Mouse (Mus musculus) c-Kit-positive CD71-negative TER-119-negative erythroid progenitor cells, embryonic 14.5 days (primary cell): Measurements from ENCODE around the gene Morn3.
"Not testable (repeated sequence)": the region's sequence is repeated elsewhere in the genome, so short reads cannot be mapped to it uniquely, and the experiment has no call there.

Experiments
- DNase-seq: peaks from one replicate; pipeline ENCODE4 v3.0.0-alpha.2; 2013; ENCODE audit warnings: low read depth

The Morn3 gene

DNA sequence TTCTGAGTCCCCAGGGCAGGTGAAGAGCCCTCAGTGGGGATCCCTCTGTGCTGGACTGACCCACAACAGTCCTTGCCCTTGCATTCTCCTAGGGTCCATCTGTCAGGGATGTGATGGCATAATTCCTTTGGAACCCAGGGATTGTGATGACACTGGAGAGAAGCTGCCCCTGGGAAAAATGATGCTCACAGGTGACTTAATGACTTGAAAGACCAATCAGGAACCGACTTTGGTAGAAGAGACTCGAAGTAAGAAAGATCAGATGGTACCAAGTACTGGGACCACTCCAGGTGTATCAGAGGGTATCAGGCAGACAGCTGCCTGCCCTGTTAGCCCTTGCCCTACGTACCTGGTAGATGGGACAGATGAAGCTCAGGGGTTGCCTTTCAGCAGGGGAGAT is at the start of gene Morn3:
Gene Morn3 (minus strand): TSS at position 101 of the 400 bp plus-strand sequence.
- no peak for DNase-seq

DNA sequence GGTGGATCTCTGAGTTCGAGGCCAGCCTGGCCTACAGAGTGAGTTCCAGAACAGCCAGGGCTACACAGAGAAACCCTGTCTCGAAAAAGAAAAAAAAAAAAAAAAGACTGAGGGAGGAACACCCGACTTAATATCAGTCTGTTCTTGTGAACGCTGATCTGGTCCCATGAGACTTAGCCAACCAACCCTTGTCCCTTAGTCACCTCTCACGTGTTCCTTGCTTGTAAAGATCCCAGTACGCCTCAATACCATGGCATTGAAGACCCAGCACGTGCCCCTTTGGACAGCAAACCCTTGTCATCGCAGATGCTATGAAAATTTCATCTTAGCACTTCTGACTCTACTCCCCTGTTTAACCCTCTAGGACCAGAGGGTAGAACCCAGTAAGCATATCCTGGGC is 49.5 kb upstream of the Morn3 start:
- no peak for DNase-seq

DNA sequence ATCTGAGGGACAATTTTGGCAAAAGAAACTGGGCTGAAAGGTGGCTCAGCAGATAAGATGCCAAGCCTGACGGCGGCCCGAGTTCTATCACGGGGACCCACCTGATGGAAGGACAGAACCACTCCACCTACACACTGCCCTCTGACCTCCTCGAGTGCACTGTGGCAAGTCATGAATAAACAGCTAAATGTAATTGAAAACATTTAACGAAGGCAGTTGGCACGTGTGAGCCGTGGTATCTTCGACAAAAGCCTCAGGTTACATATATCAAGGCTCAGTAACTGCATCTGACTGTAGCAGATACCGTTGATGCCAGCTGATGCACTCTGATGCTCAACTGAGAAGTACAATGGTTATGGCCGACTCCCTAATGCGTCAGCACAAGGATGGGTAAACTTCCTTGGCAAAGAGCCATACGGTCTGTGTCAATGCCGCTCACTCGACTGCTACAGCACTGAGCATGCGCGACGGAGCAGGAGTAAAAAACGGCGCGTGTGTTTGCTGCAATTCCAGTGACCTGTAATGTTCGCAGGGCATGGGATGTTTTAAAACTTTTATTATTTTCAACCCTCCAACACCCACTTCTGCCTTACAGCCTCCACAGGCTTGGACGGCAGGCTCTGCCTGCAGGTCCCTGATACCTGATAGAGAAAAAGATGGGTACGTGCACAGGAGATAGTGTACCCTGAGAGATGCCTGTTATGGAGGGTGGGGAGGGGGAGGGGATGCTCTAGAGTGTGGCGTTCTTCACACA is 47.6 kb upstream of the Morn3 start:
- DNase-seq = no peak

DNA sequence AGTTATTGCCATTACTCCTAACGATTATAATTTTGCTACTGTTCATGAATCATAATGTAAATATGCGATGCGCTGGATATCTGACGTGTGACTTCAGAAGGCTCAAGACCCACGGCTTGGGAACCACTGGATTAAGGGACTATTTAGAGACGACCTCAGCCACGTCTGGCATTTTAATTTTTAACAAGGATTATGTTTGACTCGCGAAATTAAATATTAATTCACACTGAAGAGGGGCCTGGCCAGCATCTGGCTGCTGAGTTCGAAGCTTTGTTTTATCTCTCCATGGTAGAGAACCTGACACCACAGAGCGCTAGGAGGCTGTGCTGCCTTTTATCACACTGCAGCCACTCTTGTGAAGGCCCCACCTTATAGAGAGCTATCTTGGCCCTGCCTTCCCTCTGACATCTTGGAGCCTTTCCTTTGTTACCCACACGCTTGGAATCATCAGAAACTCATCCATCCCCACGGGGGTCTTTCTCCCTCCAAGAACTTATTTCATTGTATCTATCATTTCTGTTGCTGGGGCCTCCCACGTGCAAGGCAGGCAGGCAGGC is 46.3 kb upstream of the Morn3 start:
- no peak for DNase-seq

DNA sequence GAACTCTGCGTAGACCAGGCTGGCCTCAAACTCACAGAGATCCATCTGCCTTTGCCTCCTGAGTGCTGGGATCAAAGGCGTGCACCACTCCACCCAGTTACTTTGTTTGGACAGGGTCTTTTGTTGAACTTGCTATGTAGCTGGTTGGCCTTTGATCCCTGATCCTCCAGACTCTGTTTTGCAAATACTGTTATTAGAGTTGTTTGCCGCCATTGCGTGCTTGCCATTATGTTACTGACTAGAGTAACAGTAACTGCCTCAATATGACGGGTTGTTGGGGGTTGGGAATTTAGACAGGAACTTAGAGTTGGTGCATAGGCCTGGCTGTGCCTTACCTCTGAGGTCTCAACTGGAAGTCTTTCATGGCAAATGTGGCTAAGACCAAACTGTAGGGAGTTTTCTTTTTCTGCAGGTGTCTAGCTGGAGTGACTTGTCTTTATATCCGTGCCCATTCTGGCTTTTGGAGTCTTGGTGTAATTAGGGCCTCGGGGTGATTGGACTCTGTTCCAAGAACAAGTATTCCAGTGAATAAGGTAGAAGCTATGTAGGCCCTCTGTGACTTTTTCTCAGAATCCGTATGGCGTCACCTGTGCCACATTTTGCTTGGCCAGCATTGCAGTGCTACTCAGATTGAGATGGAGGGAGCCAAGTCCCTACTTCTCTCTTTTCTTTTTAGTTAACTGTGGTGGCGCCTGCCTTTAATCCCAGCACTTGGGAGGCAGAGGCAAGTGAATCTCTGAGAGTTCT is 43.9 kb upstream of the Morn3 start:
- no peak for DNase-seq

DNA sequence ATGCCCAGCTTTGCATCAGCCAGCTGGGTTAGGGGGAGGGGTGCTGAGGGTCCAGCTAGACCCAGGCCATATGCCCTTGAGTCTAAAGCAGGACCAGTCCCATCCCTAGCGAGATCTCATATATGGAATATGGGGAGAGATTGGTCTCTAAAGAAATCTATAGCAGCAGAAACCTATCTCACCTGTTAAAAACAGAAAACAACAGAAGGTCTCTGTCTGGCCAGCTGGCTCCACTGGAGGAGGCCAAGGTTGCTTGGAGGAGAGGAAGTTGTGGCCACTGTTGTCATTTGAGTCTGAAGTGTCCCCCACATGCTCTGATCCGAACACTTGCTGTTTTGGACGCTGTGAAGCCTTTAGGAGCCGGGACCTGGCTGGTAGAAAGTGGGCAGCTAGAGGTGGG is 42.0 kb upstream of the Morn3 start:
- no peak for DNase-seq

DNA sequence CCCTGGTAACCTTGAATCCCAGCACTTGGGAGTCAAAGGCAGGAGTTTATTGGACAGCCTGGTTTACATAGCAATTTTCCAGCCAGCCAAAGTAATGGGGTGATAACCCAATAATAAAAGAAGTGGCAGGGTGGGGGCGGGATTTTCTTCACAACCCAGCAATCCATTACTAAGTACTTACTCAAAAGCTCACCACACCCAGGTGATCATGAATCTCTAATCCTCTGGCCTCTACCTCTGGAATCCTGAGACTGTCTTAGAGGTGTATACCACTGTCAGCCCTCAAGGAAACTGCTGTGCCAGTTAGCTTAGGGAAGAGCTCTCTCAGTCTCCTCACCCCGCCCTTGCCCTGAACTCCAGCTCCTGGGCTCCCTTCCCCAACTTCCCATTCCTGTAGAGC is 39.7 kb upstream of the Morn3 start:
- DNase-seq = no peak

DNA sequence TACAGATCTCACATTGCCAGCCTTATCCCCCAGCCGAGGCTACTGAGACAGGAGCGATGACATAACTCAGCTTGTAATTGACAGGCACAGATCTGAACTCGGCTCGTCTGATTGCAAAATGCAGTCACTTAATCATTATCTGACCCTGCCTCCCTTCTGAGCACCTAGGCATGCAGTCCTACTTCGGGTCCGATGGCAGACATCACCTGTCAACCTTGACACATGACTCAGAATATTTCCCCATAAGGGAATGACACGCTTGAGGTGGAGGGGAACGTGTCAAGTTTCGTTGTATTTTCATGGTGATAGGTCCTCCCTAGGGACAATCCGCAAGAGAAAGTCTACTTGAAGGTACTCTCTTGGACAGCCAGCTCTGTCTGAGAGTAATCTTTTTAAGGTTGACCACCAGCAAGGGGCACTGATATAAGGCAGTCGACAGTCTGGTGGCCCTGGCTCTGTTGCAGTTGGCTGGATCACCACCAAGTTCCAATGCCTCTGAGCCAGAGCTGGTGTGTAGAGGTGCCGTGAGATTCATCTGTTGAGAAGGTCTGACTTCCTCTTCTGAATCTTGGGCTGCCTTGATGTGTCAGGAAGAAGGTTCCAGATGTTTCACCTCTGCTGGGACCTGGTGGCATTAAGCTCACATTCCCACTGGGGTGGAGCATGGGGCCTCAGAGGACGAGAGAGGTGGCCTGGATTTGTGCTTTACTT is 36.7 kb upstream of the Morn3 start:
- DNase-seq = no peak

DNA sequence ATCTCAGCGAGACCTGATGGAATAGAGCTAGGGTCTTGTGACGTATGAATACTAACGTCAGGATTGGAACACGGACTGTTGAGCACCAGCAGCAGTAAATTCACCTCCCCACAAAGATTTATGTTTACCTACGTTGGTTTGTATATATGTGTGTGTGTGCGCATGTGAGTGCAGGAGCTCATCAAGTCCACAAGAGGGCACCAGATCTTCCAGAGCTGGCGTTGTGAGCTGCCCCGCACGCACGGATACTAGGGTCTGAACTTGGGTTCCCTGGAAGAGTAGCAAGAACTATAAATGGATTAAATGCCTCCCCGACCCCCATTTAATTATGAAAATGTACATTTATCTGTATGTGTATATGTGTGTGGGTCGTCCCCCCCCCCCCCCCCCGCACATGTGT is 33.7 kb upstream of the Morn3 start:
- DNase-seq = no peak

DNA sequence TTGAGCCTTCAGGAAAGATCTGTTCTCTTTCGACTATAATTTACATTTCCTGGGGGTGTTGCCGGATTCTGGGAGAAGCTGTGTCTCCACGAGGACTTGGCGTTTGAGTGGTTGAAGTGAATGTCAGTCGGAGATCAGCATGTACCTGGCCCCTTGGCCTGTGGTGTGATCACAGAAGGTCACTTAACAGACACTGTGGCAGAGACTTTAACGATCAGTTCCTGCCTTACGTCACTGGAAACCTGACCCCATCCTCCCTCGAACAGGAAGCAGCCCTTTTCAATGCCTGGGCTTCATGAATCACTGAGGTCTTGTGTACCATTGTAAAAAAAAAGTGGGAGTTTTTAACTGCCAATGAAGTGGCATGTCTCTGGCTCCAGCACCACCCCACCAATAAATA is 33.2 kb upstream of the Morn3 start:
- no peak for DNase-seq

DNA sequence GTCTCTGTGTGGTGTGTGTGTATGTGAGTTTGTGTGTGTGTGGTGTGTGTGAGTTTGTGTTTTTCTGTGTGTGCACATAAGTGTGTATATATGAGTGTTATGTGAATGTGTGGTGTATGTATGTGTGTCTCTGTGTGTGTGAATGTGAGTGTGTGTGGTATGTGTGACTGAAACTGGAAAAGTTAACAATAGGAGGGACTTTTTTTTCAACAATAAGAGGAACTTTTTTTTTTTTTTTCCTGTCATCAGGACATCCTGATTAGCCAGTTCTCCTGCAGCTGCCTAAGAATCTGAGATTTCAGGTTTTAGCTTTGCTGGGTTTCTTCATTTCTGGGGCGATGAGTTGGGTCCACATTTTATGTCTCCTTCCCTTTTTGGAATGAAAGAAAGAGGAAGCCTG is 32.8 kb upstream of the Morn3 start:
- no peak for DNase-seq

DNA sequence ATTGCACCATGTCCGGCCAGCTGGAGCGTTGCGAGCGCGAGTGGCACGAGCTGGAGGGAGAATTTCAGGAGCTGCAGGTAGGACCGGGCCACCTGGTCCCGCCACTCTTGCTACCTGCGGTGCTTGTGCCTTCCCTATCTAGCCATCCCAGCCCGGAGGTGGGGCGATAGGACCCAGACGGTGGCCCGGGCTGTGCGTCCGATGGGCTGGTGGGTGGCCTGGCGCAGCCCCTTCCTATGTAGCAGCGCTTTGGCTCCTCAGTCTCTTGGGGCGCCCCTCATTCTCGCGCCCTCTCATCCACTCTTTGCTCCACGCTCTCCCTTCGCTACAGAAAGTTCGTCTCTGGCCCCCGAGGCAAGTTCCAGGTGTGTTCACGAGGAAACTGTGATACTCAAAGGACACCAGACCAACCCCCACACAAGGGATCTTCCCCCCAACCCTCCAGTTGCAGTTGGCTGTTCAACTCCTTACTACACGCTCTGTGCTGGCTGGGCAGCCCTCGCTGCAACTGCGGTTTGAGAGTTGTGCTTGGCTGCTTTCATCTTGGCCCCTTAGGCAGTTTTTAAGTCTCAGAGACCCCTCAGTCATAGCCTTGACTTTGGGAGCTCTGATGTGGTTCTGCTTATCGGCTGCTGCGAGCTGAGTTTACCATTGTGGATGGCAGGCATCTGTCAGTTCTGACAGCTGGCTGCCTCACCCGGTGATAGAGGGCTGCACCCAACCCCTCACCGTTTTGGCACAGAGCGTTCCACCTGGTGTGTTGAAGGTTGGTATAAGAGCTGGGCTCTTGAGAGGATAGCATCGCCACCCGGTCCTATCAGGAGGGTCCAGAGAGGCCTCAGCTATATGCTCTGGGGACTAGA is 29.8 kb upstream of the Morn3 start:
- DNase-seq = no peak

DNA sequence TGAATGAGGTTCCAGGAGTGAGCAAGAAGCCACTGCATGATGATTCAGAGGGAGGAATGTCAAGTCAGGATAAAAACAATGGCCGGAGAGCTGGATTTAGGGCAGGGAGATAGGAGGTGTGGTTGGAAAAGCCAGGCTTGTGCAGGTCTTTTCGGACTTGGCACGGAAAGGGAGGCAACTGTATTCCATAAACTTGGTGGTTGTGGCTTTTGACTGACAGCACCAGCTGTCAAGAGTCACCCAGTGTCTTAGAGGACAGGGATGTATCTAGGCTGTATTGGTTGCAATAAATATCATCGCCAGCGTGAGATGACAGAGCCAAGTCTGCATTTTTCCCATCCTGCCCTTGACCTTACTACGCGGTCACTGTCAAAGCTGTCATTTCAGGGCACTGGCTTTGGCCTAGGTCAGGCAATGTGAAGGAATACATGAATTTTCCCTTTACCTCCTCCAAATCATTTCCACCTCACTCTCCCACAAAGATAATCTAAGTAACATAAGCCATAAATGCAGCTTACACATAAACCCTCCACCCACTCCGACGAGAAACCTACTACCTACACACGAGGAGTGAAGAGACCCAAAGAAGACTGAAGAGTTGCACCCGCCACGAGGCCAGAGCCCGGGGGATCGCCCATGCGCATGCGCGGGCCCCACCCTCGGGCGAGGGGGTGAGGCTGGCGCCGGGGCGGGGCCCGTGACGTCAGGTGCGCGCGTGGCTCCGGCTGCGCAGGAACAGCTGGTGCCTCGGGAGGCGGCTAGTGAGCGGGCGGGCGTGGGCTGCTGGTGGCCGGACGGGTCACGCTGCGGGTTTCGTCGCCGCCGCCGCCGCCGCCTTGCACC is 29.0 kb upstream of the Morn3 start:
- DNase-seq = peak; percentile 72

DNA sequence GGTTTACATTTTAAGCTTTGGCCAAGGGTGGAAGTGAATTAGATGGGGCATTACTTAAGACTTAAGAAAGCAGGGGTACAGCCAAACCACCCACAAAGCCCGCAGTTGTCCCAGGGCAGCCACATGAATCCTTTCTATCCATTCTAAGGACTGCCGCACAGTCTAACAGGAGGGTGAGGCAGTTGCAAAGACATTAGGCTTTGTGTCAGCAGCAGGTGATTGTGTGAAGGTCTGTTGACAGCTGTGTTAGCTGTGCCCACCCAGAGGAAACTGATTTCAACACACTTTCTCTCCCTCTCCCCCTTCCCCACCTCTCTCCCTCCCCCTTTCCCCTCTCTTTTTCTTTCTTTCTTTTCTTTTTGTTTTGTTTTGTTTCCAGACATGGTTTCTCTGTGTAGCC is 21.9 kb upstream of the Morn3 start:
- no peak for DNase-seq

DNA sequence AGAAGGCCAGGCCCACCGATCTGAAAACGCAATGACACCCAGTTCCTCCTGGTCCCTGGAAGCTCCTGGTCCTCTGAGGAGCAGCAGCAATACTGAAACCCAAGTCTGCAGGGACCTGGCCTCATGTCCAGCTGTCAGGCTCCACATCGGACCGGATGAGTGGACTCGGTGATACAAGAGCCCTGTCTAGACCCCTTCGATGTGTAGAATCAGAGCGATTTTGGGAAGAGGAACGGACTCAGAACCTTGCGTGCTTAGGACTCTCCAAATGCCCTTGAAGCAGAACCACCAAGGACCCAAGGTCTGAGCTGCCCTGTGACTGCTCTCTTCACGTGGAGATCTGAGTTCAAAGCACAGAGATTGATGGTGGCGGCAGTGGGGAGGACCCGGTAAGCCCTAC is 21.3 kb upstream of the Morn3 start, which contains the start of gene Tmem120b:
Gene Tmem120b (plus strand): TSS at position 301 of the 400 bp plus-strand sequence.
- DNase-seq = no peak

DNA sequence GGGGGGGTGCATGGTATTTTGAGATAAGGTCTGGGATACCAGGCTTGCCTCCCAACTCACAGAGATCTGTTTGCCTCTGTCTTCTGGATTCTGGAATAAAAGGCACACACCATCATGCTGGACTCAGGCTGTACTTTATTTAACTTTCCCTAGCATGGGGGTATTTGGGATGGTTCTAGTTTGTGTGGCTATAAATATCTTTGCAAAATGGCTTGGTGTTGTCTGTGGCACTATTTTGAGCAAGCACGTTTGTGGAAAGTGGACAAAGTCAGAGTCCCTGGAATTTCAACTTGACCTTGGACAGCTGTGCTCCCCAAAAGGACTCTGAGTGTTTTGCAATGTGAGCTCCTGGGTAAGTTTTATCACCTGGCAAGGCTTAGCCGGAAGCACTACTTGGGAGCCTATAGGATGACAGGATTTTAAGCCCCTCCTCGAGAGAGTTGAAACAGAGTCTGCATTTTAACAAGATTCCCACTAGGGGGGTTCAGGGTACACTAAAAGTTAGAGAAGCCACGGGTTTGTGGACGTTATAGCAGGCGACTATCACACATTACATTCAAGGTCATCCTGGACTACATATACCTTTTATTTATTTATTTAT is 20.7 kb upstream of the Morn3 start:
- DNase-seq = no peak

DNA sequence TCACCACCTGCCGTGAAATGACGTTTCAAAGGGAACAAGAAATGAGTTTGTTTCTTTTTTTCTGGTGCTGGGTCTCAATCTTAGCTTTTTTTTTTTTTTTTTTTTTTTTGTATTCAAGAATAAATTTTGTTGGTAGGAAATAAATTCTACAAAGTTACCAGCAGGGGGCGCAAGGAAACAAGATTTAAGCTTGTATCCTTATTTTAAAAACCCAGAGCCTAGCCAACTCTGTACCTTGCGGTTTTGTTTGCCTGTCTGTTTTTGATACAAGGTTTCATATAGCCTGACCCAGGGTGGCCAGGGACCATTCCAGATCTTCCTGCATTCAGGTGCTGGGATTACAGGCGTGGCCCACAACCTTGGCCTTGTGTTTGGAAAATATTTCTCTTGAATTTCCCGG is 17.4 kb upstream of the Morn3 start:
- peak; percentile 85 for DNase-seq

DNA sequence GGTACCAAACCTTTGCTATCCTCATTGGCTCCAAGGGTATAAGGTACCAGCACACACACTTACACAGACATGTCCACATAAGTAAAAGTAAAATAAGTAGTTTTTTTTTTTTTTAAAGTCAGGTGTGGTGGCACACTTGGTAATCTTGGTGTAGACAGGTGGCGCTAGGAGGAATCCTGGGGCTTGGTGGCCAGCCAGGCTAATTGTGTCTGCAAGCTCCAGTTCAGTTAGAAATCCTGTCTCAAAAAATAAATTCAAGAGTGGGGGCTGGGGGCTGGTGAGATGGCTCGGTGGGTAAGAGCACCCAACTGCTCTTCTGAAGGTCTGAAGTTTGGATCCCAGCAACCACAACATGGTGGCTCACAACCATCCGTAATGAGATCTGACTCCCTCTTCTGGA is 16.3 kb upstream of the Morn3 start:
- DNase-seq = no peak

DNA sequence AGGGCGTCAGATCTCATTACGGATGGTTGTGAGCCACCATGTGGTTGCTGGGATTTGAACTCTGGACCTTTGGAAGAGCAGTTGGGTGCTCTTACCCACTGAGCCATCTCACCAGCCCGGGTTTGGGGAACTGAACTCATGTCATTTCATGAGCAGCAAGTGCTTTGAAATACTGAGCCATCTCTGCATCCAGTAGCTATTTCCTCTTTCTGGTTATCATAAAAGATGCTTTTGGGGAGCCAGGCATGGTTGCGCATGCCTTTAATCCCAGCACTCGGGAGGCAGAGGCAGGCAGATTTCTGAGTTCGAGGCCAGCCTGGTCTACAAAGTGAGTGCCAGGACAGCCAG is 14.6 kb upstream of the Morn3 start:
- not testable (repeated sequence) for DNase-seq

DNA sequence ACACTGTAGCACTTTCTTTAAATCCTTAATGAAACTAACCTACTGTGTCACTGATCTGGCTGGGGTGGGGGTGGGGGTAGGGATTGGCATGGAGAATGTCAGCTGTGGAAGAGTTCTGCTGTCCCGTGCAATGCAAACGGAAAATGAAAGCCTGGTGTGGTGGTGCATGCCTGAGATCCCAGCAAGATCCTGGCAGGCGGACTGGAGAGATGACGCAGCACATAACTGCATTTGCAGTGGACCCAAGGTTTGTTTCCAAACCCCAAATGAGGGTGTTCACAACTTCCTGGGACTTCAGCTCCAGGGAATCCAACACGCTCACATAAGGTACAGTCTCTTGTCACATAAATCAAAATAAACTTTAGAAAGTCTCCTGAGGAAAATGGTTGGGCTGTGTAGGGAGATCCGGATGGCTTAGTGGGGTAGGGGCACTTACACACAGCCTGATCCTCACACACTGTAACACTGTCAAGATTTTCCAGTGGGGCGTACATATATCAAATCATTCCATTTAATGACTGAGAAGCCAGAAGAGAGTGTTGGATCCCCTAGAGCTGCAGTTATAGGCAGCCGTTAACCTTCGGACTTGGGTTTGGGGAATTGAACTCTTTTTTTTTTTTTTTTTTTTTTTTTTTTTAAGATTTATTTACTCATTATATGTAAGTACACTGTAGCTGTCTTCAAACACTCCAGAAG is 14.0 kb upstream of the Morn3 start:
- DNase-seq = no peak
